Mouse (Mus musculus): ENCODE measurements around the gene Xpot.

Xpot gene

GRCm38 (mm10) chr10:121626186-121626882 is at the start of gene Xpot:
Gene Xpot (minus strand): TSS chr10:121626332.
- peak; percentile 94 for DNase-seq (ENCODE audit: low read depth, low spot score)

- no peak for DNase-seq (ENCODE audit: low read depth, low spot score)
Observed at GRCm38 (mm10) chr10:121669103-121669502, 43.0 kb upstream of the Xpot start.

GRCm38 (mm10) chr10:121665631-121666145 is 39.6 kb upstream of the Xpot start:
- peak; percentile 6 for DNase-seq (ENCODE audit: low read depth, low spot score)

GRCm38 (mm10) chr10:121663599-121663998 is 37.5 kb upstream of the Xpot start:
- no peak for DNase-seq (ENCODE audit: low read depth, low spot score)

- DNase-seq (ENCODE audit: low read depth, low spot score): no peak
Observed at GRCm38 (mm10) chr10:121662711-121663110, 36.6 kb upstream of the Xpot start.

GRCm38 (mm10) chr10:121655907-121656306 is 29.8 kb upstream of the Xpot start:
- DNase-seq (ENCODE audit: low read depth, low spot score): no peak

GRCm38 (mm10) chr10:121653079-121653478 is 26.9 kb upstream of the Xpot start:
- no peak for DNase-seq (ENCODE audit: low read depth, low spot score)

GRCm38 (mm10) chr10:121646294-121646693 is 20.2 kb upstream of the Xpot start:
- no peak for DNase-seq (ENCODE audit: low read depth, low spot score)

GRCm38 (mm10) chr10:121642054-121642947 is 16.2 kb upstream of the Xpot start:
- DNase-seq (ENCODE audit: low read depth, low spot score): no peak

- DNase-seq (ENCODE audit: low read depth, low spot score): no peak
Observed at GRCm38 (mm10) chr10:121641272-121642053, 15.3 kb upstream of the Xpot start, which contains the start of gene D930020B18Rik. Gene D930020B18Rik (plus strand): TSS chr10:121641588.

GRCm38 (mm10) chr10:121640944-121641271 is 14.8 kb upstream of the Xpot start:
- no peak for DNase-seq (ENCODE audit: low read depth, low spot score)

- DNase-seq (ENCODE audit: low read depth, low spot score): no peak
Observed at GRCm38 (mm10) chr10:121640150-121640930, 14.2 kb upstream of the Xpot start.

- no peak for DNase-seq (ENCODE audit: low read depth, low spot score)
Observed at GRCm38 (mm10) chr10:121639573-121639972, 13.4 kb upstream of the Xpot start.

GRCm38 (mm10) chr10:121636276-121636675 is 10.1 kb upstream of the Xpot start:
- no peak for DNase-seq (ENCODE audit: low read depth, low spot score)

- DNase-seq (ENCODE audit: low read depth, low spot score): no peak
Observed at GRCm38 (mm10) chr10:121634159-121634558, 8.0 kb upstream of the Xpot start.

- DNase-seq (ENCODE audit: low read depth, low spot score): no peak
Observed at GRCm38 (mm10) chr10:121628561-121629040, 2.5 kb upstream of the Xpot start.

- no peak for DNase-seq (ENCODE audit: low read depth, low spot score)
Observed at GRCm38 (mm10) chr10:121627216-121627852, 1.2 kb upstream of the Xpot start.

- DNase-seq (ENCODE audit: low read depth, low spot score): no peak
Observed at GRCm38 (mm10) chr10:121625407-121626185, 536 bp downstream of the Xpot start.

GRCm38 (mm10) chr10:121625006-121625405 is 1.1 kb downstream of the Xpot start:
- no peak for DNase-seq (ENCODE audit: low read depth, low spot score)

GRCm38 (mm10) chr10:121623670-121624069 is 2.5 kb downstream of the Xpot start:
- no peak for DNase-seq (ENCODE audit: low read depth, low spot score)

Measured in skeletal muscle tissue, adult 2 months (tissue).